ENCODE assay signal across 8 mouse cellular contexts in genomic region chr1:86501559-86501958, GRCm38 (mm10). TPM values are rescaled to one million over a fixed set of nuclear protein-coding genes. Genes with fewer than 3 reads are reported as not detected.
DNase-seq lines count a peak whose midpoint lies in the region; ATAC-seq lines count a peak whose summit lies in the region.

No protein-coding gene starts in this region.

- H3K36me3 ChIP-seq in embryonic facial prominence, embryonic 14.5 days (ENCODE audit: control insufficient read depth, insufficient read depth, low read length) = no peaks in the 10 kb centered on the region
- H3K36me3 ChIP-seq in kidney, embryonic 14.5 days (ENCODE audit: control insufficient read depth, insufficient read depth, low read length) = no peaks in the 10 kb centered on the region
- H3K36me3 ChIP-seq in limb, embryonic 15.5 days = no peaks in the 10 kb centered on the region

- peaks cover 34% of the 10 kb centered on the region for H3K4me1 ChIP-seq in embryonic facial prominence, embryonic 14.5 days (ENCODE audit: control insufficient read depth, insufficient read depth, low read length)
- H3K4me1 ChIP-seq in kidney, embryonic 14.5 days (ENCODE audit: control insufficient read depth, insufficient read depth, low read length) = peaks cover 59% of the 10 kb centered on the region
- peaks cover 75% of the 10 kb centered on the region for H3K4me1 ChIP-seq in limb, embryonic 15.5 days

- no peak overlapping the region for H3K9ac ChIP-seq in embryonic facial prominence, embryonic 14.5 days (ENCODE audit: low read depth, low read length)
- no peak overlapping the region for H3K9ac ChIP-seq in kidney, embryonic 14.5 days (ENCODE audit: low read depth, low read length)
- no peak overlapping the region for H3K9ac ChIP-seq in limb, embryonic 15.5 days

- H3K4me3 ChIP-seq in embryonic facial prominence, embryonic 14.5 days (ENCODE audit: low read depth, low read length) = no peak overlapping the region
- H3K4me3 ChIP-seq in kidney, embryonic 14.5 days (ENCODE audit: low read length) = no peak overlapping the region
- no peak overlapping the region for H3K4me3 ChIP-seq in limb, embryonic 15.5 days

- H3K27me3 ChIP-seq in embryonic facial prominence, embryonic 14.5 days (replicated peaks; ENCODE audit: control insufficient read depth, insufficient read depth, low read length) = no peaks in the 10 kb centered on the region
- H3K27me3 ChIP-seq in kidney, embryonic 14.5 days (ENCODE audit: control insufficient read depth, insufficient read depth, low read length) = no peaks in the 10 kb centered on the region
- no peaks in the 10 kb centered on the region for H3K27me3 ChIP-seq in limb, embryonic 15.5 days

- H3K9me3 ChIP-seq in embryonic facial prominence, embryonic 14.5 days (ENCODE audit: control insufficient read depth, low read length) = no peaks in the 10 kb centered on the region
- H3K9me3 ChIP-seq in kidney, embryonic 14.5 days (ENCODE audit: control insufficient read depth, low read length) = no peaks in the 10 kb centered on the region
- no peaks in the 10 kb centered on the region for H3K9me3 ChIP-seq in limb, embryonic 15.5 days

- H3K4me2 ChIP-seq in embryonic facial prominence, embryonic 14.5 days (ENCODE audit: low read depth, low read length) = peak overlapping the region; percentile 13; the same call in 1 of the 2 replicates
- no peak overlapping the region for H3K4me2 ChIP-seq in kidney, embryonic 14.5 days (replicated peaks; ENCODE audit: low read depth, low read length)
- peak overlapping the region; percentile 15 for H3K4me2 ChIP-seq in limb, embryonic 15.5 days

- DNase-seq in 3134 (ENCODE audit: extremely low read depth, insufficient read length, low spot score) = peak; percentile 75
- DNase-seq in adrenal gland, postnatal 36 days = peak; percentile 91 to 93
- peak; percentile 93 for DNase-seq in embryonic facial prominence, embryonic 14.5 days (ENCODE audit: low spot score)
- peak; percentile 95 for DNase-seq in heart, adult 8-10 months (ENCODE audit: low spot score)
- DNase-seq in spleen, postnatal 36 days (ENCODE audit: low spot score in 2 of 2) = peak; percentile 85 to 90

- H3K27ac ChIP-seq in embryonic facial prominence, embryonic 14.5 days (replicated peaks; ENCODE audit: low read depth, low read length) = peak overlapping the region; percentile 96
- peak overlapping the region; percentile 97; the same call in 1 of the 2 replicates for H3K27ac ChIP-seq in kidney, embryonic 14.5 days (ENCODE audit: low read depth, low read length)
- H3K27ac ChIP-seq in limb, embryonic 15.5 days = peak overlapping the region; percentile 99

- ATAC-seq in embryonic facial prominence, embryonic 14.5 days (ENCODE audit: low read depth) = no peak
- no peak for ATAC-seq in kidney, embryonic 14.5 days (ENCODE audit: low FRiP score, low TSS enrichment)
- no peak for ATAC-seq in limb, embryonic 15.5 days (ENCODE audit: insufficient number of reproducible peaks, low FRiP score, low TSS enrichment, low read depth)
- peak; percentile 23 for ATAC-seq in monocyte, adult 5-6 weeks (replicated peaks; ENCODE audit: insufficient number of reproducible peaks, low FRiP score, low TSS enrichment, poor library complexity, severe bottlenecking)

- 0% methylated on average over 4 of the region's 4 CpGs for WGBS in embryonic facial prominence, embryonic 14.5 days
- WGBS in kidney, embryonic 14.5 days = 5% methylated on average over 4 of the region's 4 CpGs
- 0% methylated on average over 4 of the region's 4 CpGs for WGBS in limb, embryonic 15.5 days

RNA-seq across cellular contexts. Expression of gene Ptma, which starts 25.0 kb away (rescaled TPM):
- 100 to 1,000 TPM; 546 to 552 TPM for total RNA-seq in adrenal gland, postnatal 36 days (2021)
- 1,814 and 2,055 TPM in 2 replicates for polyA plus RNA-seq in embryonic facial prominence, embryonic 14.5 days (2014; fragmentation: Nextera tagmentation; extraction: Ambion mirVana)
- total RNA-seq in heart, adult 8-10 months (2022) = 100 to 1,000 TPM; 183 to 230 (median 211) TPM
- 3,750 and 4,450 TPM in 2 replicates for polyA plus RNA-seq in kidney, embryonic 14.5 days (2014; fragmentation: Nextera tagmentation; extraction: Ambion mirVana)
- 1,783 and 2,088 TPM in 2 replicates for polyA plus RNA-seq in limb, embryonic 15.5 days (2015; fragmentation: Nextera tagmentation; extraction: Ambion mirVana)
- 2,048 to 2,960 TPM (median 2,606 TPM) in 3 replicates for total RNA-seq in monocyte, adult 5-6 weeks (2017)
